Mouse (Mus musculus) midbrain, embryonic 15.5 days (tissue): ENCODE results near the gene Cebpzos. TPM values are rescaled to one million over a fixed set of nuclear protein-coding genes. Genes with fewer than 3 reads are reported as not detected.

Source experiments
- ATAC-seq: fragments of 200-750 bp; cut with Nextera tagmentation; replicated peaks from 2 replicates; pipeline ENCODE4 v1.8.0; 2017; ENCODE audit warnings: moderate TSS enrichment
- H3K27ac ChIP-seq: fragments of 300-500 bp; sonication (generic); 2 replicates; pipeline ENCODE4 v1.5.1; 2015; ENCODE audit warnings: mild to moderate bottlenecking, inconsistent platforms
- H3K27me3 ChIP-seq: fragments of 300-500 bp; sonication (generic); replicated peaks from 2 replicates; pipeline ENCODE4 v1.6.1; 2015; ENCODE audit warnings: inconsistent platforms
- H3K36me3 ChIP-seq: fragments of 300-500 bp; sonication (generic); replicated peaks from 2 replicates; pipeline ENCODE4 v1.6.1; 2015; ENCODE audit warnings: inconsistent platforms
- H3K4me1 ChIP-seq: fragments of 300-500 bp; sonication (generic); 2 replicates; pipeline ENCODE4 v1.6.1; 2015; ENCODE audit warnings: inconsistent platforms
- H3K4me2 ChIP-seq: fragments of 300-500 bp; sonication (generic); 2 replicates; pipeline ENCODE4 v1.6.1; 2015; ENCODE audit warnings: inconsistent platforms, mild to moderate bottlenecking, moderate library complexity
- H3K4me3 ChIP-seq: fragments of 300-500 bp; sonication (generic); 2 replicates; pipeline ENCODE4 v1.5.1; 2015; ENCODE audit warnings: mild to moderate bottlenecking, inconsistent platforms
- H3K9ac ChIP-seq: fragments of 300-500 bp; sonication (generic); 2 replicates; pipeline ENCODE4 v1.6.1; 2015; ENCODE audit warnings: mild to moderate bottlenecking, inconsistent platforms
- H3K9me3 ChIP-seq: fragments of 300-500 bp; sonication (generic); 2 replicates; pipeline ENCODE4 v1.6.1; 2016; ENCODE audit warnings: inconsistent platforms
- WGBS: fragments of 180-500 bp; shearing (Covaris S2); methylation state at CpG from one replicate; pipeline ENCODE4 v1.1.7; 2015; ENCODE audit warnings: mixed read lengths; 5-methylcytosine and 5-hydroxymethylcytosine counted together
- polyA plus RNA-seq: library from polyadenylated mRNA; unstranded; fragments of >200 nt; fragmentation: Nextera tagmentation; extraction: Ambion mirVana; gene quantifications from 2 replicates; pipeline ENCODE4 v1.2.1, GENCODE M21; 2015

The Cebpzos gene
- polyA plus RNA-seq, 1 experiment from 2014 or later: 103 TPM

DNA sequence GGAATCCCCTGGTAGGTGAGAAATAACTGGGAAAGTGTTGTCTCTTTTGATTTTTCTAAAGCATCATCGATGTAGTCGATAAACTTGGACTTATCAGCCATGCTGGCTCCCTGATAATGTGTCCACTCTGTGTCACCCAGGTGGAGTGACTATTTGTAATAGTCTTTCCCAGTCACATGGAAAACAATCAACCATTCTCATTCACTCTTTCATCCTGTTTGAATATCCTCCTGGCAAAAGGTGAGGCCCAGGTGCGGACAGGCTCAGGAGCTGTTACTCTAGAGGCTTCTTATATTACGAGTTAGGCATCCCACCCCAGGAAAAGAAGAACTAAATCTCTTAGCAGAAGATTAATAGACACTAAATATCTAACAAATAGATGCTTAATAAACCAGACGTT lies 9.4 kb upstream of the Cebpzos start, which contains the start of gene Sult6b1:
Gene Sult6b1, minus strand, starts transcription at position 101 of the 400 bp plus-strand sequence.
- H3K9ac ChIP-seq: no peak within 1 kb of the TSS
- no peaks in the 10 kb centered on the region for H3K36me3 ChIP-seq
- H3K4me2 ChIP-seq: no peak within 1 kb of the TSS
- ATAC-seq: no peak
- H3K27me3 ChIP-seq: no peaks in the 10 kb centered on the region
- no peaks in the 10 kb centered on the region for H3K4me1 ChIP-seq
- WGBS: 84% methylated on average over 5 of the region's 5 CpGs
- no peak within 1 kb of the TSS for H3K27ac ChIP-seq
- H3K9me3 ChIP-seq: no peaks in the 10 kb centered on the region
- no peak within 1 kb of the TSS for H3K4me3 ChIP-seq

DNA sequence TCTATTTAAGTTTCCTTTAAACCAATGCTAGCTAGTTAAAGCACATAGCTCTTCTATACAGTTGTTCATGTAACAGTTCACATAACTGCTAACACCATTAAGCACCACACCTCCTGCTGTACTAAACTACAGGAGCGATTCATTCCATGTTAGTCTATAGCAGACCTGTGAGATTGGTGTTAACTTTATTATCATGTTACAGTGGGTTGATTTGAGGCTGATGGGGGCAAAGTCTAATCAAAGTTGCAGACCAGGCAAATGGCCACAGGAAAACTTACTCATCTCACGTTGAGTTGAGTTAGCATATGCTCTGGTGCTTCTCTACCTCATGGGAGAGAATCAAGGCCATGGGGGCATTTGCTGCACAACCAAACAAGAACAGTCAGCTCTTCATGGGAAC lies 6.9 kb upstream of the Cebpzos start:
- Histone ChIP-seq H3K36me3 (no peaks in the 10 kb centered on the region), H3K4me1 (no peaks in the 10 kb centered on the region), H3K4me2 (no peak overlapping the region), H3K4me3 (no peak overlapping the region), H3K9me3 (no peaks in the 10 kb centered on the region), H3K9ac (no peak overlapping the region), H3K27ac (no peak overlapping the region), H3K27me3 (no peaks in the 10 kb centered on the region)
- WGBS: 87% methylated on average over 2 of the region's 2 CpGs
- ATAC-seq: no peak

DNA sequence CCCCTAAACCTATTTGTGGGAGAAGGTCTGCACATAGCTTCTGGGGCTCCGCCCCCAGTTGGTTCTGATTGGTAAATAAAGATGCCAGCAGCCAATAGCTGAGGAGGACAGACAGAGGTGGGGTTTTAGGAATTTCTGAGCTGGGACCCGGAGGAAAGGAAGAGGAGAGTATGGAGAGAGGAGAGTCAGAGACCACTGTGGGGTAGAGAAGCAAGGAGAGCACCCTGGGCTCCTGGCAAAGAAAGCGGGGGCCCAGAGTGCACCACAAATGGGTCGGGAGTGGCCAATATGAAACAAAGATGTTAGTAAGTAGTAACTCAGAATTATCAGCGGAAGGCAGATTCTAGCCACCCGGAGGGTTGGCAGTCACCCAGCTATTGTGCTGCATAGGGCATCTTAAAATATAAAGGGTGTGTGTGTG lies 3.4 kb upstream of the Cebpzos start:
- no peaks in the 10 kb centered on the region for H3K27me3 ChIP-seq
- H3K9ac ChIP-seq: peak overlapping the region; percentile 36
- H3K4me3 ChIP-seq: peak overlapping the region; percentile 38
- H3K36me3 ChIP-seq: no peaks in the 10 kb centered on the region
- peaks cover 14% of the 10 kb centered on the region for H3K4me1 ChIP-seq
- peak; percentile 60 for ATAC-seq
- H3K27ac ChIP-seq: peak overlapping the region; percentile 57
- peak overlapping the region; percentile 52 for H3K4me2 ChIP-seq
- no peaks in the 10 kb centered on the region for H3K9me3 ChIP-seq
- WGBS: 36% methylated on average over 6 of the region's 6 CpGs

DNA sequence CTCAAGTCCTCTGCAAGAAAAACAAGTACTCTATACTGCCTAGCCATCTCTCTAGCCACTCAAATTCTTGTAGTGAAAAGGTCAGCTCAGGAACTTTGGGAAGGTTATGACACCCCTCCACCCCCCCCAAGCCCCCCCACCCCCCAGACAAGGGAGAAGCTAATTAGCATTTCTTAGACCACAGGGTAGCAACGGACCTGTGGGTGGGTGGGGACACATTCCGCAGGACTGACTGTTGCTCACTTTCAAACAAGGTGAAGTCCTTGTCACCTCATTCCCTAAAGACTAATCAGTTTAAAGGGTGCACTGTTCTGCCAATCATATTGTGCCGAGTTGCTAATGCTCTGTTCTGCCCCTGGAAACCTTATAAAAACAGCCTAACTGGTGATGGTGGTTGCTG lies 2.4 kb upstream of the Cebpzos start:
- no peak overlapping the region for H3K27ac ChIP-seq
- 0 out of 2 replicates have a peak, but pooled peaks cover 5% of the 10 kb centered on the region for H3K36me3 ChIP-seq
- no peaks in the 10 kb centered on the region for H3K9me3 ChIP-seq
- H3K4me3 ChIP-seq: no peak overlapping the region
- peaks cover 16% of the 10 kb centered on the region for H3K4me1 ChIP-seq
- ATAC-seq: no peak
- no peaks in the 10 kb centered on the region for H3K27me3 ChIP-seq
- no peak overlapping the region for H3K9ac ChIP-seq
- WGBS: 77% methylated on average over 3 of the region's 3 CpGs
- no peak overlapping the region for H3K4me2 ChIP-seq

DNA sequence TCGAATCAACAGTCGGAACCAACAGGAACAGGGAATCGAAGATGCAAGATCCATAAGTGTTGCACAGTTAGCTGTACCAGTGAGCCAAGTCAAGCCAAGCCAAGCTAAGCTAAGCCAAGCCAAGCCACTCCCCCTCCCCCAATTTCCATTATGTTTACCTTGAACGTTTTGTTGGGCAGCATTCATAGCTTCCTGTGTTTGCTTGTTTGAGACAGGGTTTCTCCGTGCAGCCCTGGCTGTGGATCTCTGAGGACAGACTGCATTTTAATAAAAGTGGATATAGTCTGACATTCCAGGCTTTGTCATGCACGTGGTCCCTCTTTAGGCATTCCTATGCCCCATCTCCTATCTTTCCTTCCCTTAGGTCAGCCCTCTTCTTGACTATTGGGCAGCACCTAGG lies 528 bp upstream of the Cebpzos start:
- Histone ChIP-seq H3K36me3 (peaks cover 15% of the 10 kb centered on the region), H3K27ac (peak overlapping the region; percentile 84), H3K9ac (peak overlapping the region; percentile 92), H3K4me3 (peak overlapping the region; percentile 86), H3K4me2 (peak overlapping the region; percentile 82), H3K27me3 (no peaks in the 10 kb centered on the region), H3K4me1 (peaks cover 16% of the 10 kb centered on the region), H3K9me3 (no peaks in the 10 kb centered on the region)
- ATAC-seq: peak; percentile 66
- 48% methylated on average over 6 of the region's 6 CpGs for WGBS

DNA sequence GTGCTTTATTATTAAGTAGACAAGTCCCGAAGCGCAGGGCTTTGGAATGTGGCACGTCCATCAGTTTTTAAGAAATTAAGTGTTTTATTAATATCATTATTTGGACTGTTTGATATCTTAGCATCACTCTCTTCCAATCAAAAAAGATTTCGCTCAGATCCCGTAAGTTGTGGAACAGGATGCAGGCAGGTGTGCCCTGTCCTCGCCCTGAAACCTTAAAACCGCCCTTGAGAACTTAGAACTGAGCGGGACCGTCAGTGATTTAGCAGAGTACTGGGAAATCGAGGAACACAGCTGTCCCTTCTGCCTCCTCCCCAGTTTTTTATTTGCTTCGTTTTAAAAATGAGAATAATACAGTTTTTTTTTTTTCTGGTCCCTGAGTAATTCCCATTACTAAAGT lies 599 bp downstream of the Cebpzos start:
- H3K27me3 ChIP-seq: no peaks in the 10 kb centered on the region
- peak; percentile 17; the same call in 1 of the 2 replicates for ATAC-seq
- no peaks in the 10 kb centered on the region for H3K9me3 ChIP-seq
- WGBS: 2% methylated on average over 11 of the region's 11 CpGs
- H3K4me2 ChIP-seq: peak overlapping the region; percentile 82
- peak overlapping the region; percentile 86 for H3K4me3 ChIP-seq
- peaks cover 24% of the 10 kb centered on the region for H3K36me3 ChIP-seq
- H3K27ac ChIP-seq: peak overlapping the region; percentile 84
- H3K4me1 ChIP-seq: peaks cover 16% of the 10 kb centered on the region
- H3K9ac ChIP-seq: peak overlapping the region; percentile 92

DNA sequence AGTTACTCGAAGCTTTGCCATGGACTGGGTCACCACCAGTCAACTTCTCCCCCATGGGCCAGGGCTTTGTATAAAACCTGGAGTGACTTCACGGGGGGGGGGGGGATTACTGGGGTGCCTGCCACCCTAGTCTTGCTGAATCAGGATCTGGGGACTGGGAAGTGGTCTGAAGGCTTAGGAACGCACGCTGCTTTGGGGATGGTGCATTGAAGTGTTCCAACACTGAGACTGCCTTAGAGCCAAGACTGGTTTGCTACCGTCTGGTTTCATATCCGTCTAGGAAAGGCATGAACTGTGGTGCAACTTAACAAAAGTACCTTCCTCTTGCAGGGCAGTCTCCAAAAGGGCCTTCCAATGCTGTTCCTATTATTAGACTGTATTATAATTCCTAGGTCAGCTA lies 1.4 kb downstream of the Cebpzos start:
- Histone ChIP-seq H3K4me3 (no peak overlapping the region), H3K9me3 (no peaks in the 10 kb centered on the region), H3K4me1 (peaks cover 16% of the 10 kb centered on the region), H3K4me2 (peak overlapping the region; percentile 82), H3K27me3 (no peaks in the 10 kb centered on the region), H3K9ac (no peak overlapping the region), H3K27ac (no peak overlapping the region), H3K36me3 (peaks cover 31% of the 10 kb centered on the region)
- 38% methylated on average over 6 of the region's 6 CpGs for WGBS
- ATAC-seq: no peak

DNA sequence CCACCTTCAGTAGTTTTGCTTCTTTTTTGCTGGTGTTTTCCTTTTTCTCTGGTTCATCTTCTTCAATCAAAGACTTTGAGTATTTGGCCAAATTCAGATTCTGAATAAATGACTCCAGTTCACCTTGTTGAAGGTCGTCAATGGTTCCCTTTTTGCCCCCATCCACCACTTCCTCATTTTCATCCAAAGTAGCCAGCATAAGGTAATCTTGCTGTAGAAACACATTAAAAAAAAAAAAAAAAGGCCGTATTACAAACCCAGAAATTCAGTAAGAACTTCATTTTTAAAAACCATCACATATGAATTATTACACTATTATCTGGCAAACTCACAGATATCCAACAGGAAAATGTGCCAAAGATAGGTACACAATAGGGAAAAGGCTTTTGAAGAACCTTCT lies 19.6 kb downstream of the Cebpzos start:
- ATAC-seq: no peak
- Histone ChIP-seq H3K27ac (no peak overlapping the region), H3K36me3 (peaks cover 28% of the 10 kb centered on the region), H3K9ac (peak overlapping the region; percentile 78), H3K4me2 (peak overlapping the region; percentile 66), H3K4me1 (peaks cover 36% of the 10 kb centered on the region), H3K4me3 (peak overlapping the region; percentile 97), H3K27me3 (no peaks in the 10 kb centered on the region), H3K9me3 (no peaks in the 10 kb centered on the region)
- 80% methylated on average over 2 of the region's 2 CpGs for WGBS

DNA sequence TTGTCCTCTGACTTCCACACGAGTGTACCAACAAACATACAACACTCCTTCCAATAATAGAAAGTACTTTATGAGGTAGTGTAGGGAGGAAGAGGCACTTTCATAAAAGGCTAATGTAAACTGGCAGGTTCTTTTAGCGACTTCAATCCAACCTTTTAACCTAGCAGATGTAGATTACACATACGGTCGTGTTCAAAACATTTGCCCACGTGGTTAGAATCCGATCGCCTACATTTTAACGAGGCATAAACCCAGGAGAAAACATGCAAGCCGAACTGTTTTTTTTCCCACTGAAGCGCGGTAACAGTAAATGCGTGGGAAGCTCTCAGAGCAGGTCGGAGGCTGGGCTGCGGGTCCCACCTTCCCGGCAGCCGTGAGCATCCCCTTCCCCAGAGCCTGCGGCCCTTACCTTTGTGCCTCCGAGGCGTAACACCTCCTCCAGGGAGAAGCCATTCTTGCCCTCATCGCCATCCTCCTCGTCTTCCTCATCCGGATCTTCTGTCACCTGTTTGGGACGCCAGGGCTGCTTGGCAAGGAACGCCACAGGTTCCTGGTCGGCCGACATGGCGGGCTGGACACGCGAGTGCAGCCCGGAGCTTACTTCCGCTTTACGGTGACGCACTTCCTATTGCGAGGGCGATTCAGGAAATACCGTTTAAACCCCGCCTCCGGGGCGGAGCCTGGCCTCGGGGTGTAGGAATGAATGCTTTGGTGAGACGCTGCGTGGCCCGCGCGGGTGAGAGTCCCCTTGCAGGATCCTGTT lies 20.3 kb downstream of the Cebpzos start, which contains the start of the genes Cebpz and Ndufaf7:
Gene Cebpz, minus strand, starts transcription at position 601 of the 763 bp plus-strand sequence.
Gene Ndufaf7, plus strand, starts transcription at position 671 of the 763 bp plus-strand sequence.
- Histone ChIP-seq H3K4me2 (peak within 1 kb of the TSS; percentile 66), H3K27me3 (no peaks in the 10 kb centered on the region), H3K4me3 (peak within 1 kb of the TSS; percentile 97), H3K27ac (peak within 1 kb of the TSS; percentile 74), H3K9me3 (no peaks in the 10 kb centered on the region), H3K36me3 (peaks cover 23% of the 10 kb centered on the region; the same call in 1 of the 2 replicates), H3K4me1 (peaks cover 36% of the 10 kb centered on the region), H3K9ac (peak within 1 kb of the TSS; percentile 78)
- ATAC-seq: peak; percentile 100
- WGBS: under 1% methylated on average over 45 of the region's 45 CpGs

DNA sequence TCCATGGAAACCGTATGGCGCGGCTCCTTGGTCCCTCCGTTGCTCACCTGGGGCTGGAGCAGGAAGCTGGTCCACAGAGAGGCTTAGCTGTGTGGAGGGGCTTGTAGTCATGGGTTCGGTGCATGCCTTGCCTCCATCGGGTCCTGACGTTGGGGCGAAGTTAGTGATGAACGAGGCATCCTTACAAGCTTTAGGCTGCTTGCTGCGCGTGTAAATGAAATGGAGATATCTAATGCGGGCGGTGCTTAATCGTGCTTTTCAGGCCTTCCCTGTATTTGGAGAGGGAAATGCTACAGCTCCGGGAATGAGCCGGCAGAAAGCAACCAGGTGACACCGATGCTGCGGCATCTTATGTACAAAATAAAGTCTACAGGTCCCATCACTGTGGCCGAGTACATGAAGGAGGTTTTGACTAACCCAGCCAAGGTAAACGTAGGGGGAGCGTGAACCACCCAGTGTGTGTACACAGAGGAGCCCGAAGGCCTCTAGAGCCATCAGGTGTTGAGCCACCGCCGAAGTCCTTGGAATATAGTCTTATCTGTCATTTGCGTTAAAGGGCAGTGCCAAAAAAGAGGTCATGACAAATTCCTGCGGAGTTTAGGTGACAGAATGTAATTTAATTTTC lies 21.0 kb downstream of the Cebpzos start:
- peak; percentile 57 for ATAC-seq
- Histone ChIP-seq H3K9me3 (no peaks in the 10 kb centered on the region), H3K27me3 (no peaks in the 10 kb centered on the region), H3K4me3 (peak overlapping the region; percentile 97), H3K4me2 (peak overlapping the region; percentile 66), H3K36me3 (peaks cover 28% of the 10 kb centered on the region; the same call in 1 of the 2 replicates), H3K9ac (peak overlapping the region; percentile 78), H3K4me1 (peaks cover 36% of the 10 kb centered on the region), H3K27ac (peak overlapping the region; percentile 74)
- 8% methylated on average over 26 of the region's 26 CpGs for WGBS

DNA sequence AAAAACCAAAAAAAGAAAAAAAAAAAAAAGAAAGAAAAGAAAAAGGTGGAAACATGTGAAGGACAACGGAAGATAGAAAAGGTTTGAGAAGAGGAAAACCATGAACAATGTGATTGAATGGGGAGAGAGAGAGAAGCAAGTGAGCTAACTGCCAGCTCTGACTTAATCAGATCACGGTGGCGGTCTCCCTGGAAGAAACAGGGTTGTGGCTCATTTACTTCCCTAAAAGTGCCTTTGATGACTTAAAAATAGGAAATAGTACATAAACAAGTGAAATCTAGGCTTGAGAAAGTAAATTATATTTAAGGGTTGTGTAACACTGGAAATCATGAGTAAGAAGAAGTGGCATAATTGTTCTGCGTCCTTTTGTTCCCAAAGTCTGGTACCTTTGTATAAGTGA lies 22.6 kb downstream of the Cebpzos start:
- no peaks in the 10 kb centered on the region for H3K9me3 ChIP-seq
- no peak overlapping the region for H3K27ac ChIP-seq
- peaks cover 21% of the 10 kb centered on the region for H3K4me1 ChIP-seq
- no peak overlapping the region for H3K9ac ChIP-seq
- no peak overlapping the region for H3K4me3 ChIP-seq
- ATAC-seq: no peak
- no peaks in the 10 kb centered on the region for H3K27me3 ChIP-seq
- WGBS: 91% methylated on average over 4 of the region's 4 CpGs
- H3K4me2 ChIP-seq: no peak overlapping the region
- peaks cover 23% of the 10 kb centered on the region; the same call in 1 of the 2 replicates for H3K36me3 ChIP-seq

DNA sequence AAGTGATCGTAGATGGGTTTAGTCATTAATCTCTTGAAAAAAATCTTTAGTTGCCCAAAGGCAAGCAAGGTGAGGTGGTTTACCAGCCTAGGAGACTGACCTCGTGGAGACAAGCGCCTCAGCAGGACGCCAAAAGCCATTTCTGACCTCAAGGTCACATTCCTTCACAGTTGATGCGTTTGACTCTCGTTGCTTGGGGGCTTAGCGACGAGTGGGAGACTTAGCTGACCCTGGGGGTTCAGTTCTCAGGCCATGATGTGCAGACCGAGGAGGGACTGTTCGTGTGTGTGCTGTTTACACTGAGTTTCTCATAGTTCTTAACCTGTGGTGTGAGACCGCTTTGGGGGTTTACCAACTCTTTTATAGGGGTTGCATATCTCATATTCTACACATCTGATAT lies 26.3 kb downstream of the Cebpzos start:
- Histone ChIP-seq H3K36me3 (peaks cover 21% of the 10 kb centered on the region), H3K4me1 (peaks cover 6% of the 10 kb centered on the region), H3K27me3 (no peaks in the 10 kb centered on the region), H3K9me3 (no peaks in the 10 kb centered on the region), H3K4me3 (no peak overlapping the region), H3K4me2 (no peak overlapping the region), H3K27ac (no peak overlapping the region), H3K9ac (no peak overlapping the region)
- WGBS: 56% methylated on average over 11 of the region's 11 CpGs
- ATAC-seq: no peak
